Mouse (Mus musculus): ENCODE measurements around the gene Clcnkb. TPM values are rescaled to one million over a fixed set of nuclear protein-coding genes. Genes with fewer than 3 reads are reported as not detected.
A peak's percentile ranks its signal among the peaks of the same experiment; 100 is the strongest.

Clcnkb gene
- polyA plus RNA-seq, 1 experiment from 2014 or later: not detected

DNA sequence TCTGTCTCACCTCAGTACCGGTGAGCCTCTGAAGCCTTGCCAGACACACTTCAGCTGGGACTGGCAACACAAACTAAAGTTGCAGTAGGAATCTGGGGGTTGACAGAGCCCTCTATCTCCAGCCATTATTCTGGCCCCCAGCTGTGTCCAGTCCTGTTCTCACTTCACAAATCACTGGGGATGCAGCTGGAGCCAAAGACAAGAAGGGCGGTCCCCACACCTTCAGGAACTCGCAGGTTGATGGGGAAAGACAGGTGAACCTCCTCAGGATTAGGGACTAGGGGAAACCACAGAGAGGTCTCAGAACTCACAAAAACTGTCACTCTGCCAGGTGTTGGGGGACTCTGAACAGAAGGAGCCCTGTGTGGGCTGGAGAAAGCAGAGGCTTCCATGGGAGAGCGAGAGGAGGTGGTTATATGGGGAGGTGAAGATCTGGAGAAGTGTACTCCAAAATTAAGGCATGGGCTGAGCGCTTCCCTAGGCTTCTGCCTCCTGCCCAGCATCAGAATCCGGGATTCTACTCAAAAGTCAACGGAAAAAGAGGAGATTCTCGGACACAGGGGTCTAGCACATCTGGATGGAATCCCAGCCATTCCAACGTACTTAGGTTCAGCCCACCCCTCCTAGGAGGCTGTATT, 4.5 kb upstream of the Clcnkb start, which contains the start of gene Hspb7:
TSS of gene Hspb7 (plus strand) at position 588 of the 638 bp plus-strand sequence.
- peak within 1 kb of the TSS; percentile 49 for H3K4me2 ChIP-seq (replicated peaks)
- 54% methylated on average over 9 of the region's 9 CpGs for WGBS
- peak within 1 kb of the TSS; percentile 19; the same call in 1 of the 2 replicates for H3K4me3 ChIP-seq (replicated peaks)
- ATAC-seq: no peak
- H3K27me3 ChIP-seq (replicated peaks): no peaks in the 10 kb centered on the region
- H3K36me3 ChIP-seq: no peaks in the 10 kb centered on the region
- no peaks in the 10 kb centered on the region for H3K9me3 ChIP-seq
- peak within 1 kb of the TSS; percentile 77 for H3K27ac ChIP-seq
- peak within 1 kb of the TSS; percentile 26; the same call in 1 of the 2 replicates for H3K9ac ChIP-seq
- peaks cover 33% of the 10 kb centered on the region for H3K4me1 ChIP-seq (replicated peaks)

DNA sequence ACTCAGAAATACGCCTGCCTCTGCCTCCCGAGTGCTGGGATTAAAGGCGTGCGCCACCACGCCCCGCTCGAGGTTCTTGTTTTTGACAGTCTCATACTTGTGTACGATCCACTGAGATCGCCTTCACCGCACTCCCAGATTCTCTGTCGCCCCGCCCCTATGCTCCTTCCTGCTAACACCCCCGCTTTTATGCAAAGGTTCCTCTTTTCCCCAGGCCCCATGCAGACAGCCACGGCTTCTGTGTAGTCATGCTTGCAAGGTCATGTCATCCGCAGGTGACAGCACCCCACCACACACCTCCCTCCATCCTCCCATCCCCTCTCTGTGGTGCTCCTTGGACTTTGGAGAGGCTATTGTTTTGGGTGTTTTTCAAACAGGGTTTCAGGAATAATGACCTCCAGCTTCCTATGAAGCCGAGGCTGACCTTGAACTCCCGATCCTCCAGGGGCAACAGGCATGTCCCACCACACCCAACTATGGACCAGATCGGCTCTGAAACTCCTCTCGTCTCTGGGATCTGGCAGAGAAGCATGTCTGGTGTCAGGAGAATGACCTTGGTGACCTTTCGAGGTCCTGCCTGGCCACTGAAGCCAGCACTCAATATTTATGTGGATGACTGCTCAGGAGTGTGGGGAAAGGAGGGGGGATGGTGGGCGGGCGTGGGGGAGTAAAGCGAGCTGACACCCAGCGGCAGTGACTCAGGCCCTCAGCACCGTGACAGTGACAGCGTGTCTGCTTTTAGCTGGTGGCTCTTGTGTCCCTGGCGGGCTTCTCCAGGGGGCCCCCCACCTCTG, 3.8 kb upstream of the Clcnkb start:
- no peak overlapping the region; the same call in 1 of the 2 replicates for H3K9ac ChIP-seq
- no peak overlapping the region for H3K4me3 ChIP-seq (replicated peaks)
- no peak for ATAC-seq
- H3K27me3 ChIP-seq (replicated peaks): no peaks in the 10 kb centered on the region
- H3K9me3 ChIP-seq: no peaks in the 10 kb centered on the region
- H3K4me1 ChIP-seq (replicated peaks): peaks cover 27% of the 10 kb centered on the region
- H3K36me3 ChIP-seq: no peaks in the 10 kb centered on the region
- 61% methylated on average over 27 of the region's 27 CpGs for WGBS
- no peak overlapping the region for H3K4me2 ChIP-seq (replicated peaks)
- no peak overlapping the region for H3K27ac ChIP-seq

DNA sequence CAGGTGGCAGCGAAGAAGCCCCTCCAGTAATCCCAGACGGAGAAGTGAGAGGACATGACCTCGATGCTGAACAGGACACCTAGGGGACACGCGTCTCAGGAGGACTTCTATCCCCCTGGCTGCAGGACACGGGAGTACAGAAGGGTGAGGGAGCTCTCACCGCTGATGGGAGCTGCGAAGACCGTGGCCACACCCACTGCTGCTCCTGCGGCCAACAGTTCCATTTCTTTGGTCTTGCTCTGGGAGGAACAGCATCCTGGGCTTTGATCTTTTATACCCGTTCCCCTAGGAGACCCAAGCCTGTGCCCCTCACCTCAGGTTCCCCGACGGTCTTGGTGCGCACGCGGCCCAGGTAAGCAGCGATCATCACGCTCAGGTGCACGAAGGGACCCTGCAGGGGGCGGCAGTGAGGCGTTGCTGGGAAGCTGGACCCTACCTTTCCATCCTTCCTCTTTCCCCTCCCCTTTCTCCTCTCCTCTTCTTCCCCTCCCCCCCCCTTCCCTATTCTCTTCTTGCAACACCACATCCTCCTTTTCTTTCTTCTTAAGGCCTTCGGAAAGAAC, 4.3 kb downstream of the Clcnkb start:
- Histone ChIP-seq H3K27ac (no peak overlapping the region), H3K9me3 (no peaks in the 10 kb centered on the region), H3K36me3 (no peaks in the 10 kb centered on the region), H3K4me3 (replicated peaks) (no peak overlapping the region), H3K27me3 (replicated peaks) (no peaks in the 10 kb centered on the region), H3K4me1 (replicated peaks) (0 out of 2 replicates have a peak, but pooled peaks cover 3% of the 10 kb centered on the region), H3K4me2 (replicated peaks) (no peak overlapping the region), H3K9ac (no peak overlapping the region)
- 23% methylated on average over 22 of the region's 22 CpGs for WGBS
- no peak for ATAC-seq

DNA sequence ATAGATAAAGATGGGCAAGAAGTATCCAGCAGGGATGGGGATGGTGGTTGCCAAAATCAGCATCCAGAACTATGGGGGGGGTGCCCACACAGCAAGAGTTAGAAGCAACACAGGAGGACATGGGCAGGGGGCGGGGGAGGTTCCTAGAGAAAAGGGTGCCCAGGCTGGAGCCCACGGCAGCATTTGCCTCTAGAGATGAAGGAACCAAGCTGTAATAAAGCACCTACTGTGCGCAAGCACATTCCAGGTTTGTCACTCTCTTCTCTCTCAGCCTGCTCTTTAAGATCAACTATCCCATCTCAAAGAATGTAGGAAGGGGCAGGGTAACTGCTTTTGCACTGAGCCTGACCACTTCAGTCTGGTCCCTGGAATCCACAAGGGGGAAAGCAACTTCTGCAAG, 7.2 kb downstream of the Clcnkb start:
- Histone ChIP-seq H3K27ac (no peak overlapping the region), H3K4me1 (replicated peaks) (peaks cover 13% of the 10 kb centered on the region), H3K36me3 (no peaks in the 10 kb centered on the region), H3K4me2 (replicated peaks) (no peak overlapping the region), H3K9ac (no peak overlapping the region), H3K9me3 (no peaks in the 10 kb centered on the region), H3K4me3 (replicated peaks) (no peak overlapping the region), H3K27me3 (replicated peaks) (0 out of 2 replicates have a peak, but pooled peaks cover 3% of the 10 kb centered on the region)
- no peak for ATAC-seq
- 85% methylated on average over 3 of the region's 3 CpGs for WGBS

GRCm38 (mm10) chr4:141406516-141407299, 9.1 kb downstream of the Clcnkb start:
- Histone ChIP-seq H3K4me3 (replicated peaks) (no peak overlapping the region), H3K36me3 (no peaks in the 10 kb centered on the region), H3K9me3 (no peaks in the 10 kb centered on the region), H3K4me2 (replicated peaks) (no peak overlapping the region), H3K27ac (no peak overlapping the region), H3K9ac (0 out of 2 replicates have a peak overlapping the region, but pooled peaks have one; percentile 12), H3K4me1 (replicated peaks) (peaks cover 13% of the 10 kb centered on the region), H3K27me3 (replicated peaks) (0 out of 2 replicates have a peak, but pooled peaks cover 3% of the 10 kb centered on the region)
- 33% methylated on average over 14 of the region's 14 CpGs for WGBS
- ATAC-seq: peak; percentile 29; the same call in 1 of the 2 replicates

DNA sequence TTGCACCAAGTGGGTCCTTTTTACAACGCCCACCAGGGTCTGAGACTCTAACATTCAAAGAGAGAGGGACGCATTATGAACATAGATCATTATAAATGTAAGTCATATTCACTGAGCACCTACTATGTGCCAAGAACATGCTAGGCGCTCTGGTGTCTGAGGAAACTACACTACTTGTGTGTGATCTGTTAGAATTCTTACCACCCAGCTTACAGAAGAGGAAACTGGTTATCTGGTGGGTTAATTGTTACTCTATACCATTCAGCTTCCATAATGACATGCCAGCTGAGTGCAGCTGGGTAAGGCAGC, 10.5 kb downstream of the Clcnkb start:
- Histone ChIP-seq H3K9ac (no peak overlapping the region), H3K4me2 (replicated peaks) (no peak overlapping the region), H3K4me1 (replicated peaks) (peaks cover 13% of the 10 kb centered on the region), H3K4me3 (replicated peaks) (no peak overlapping the region), H3K9me3 (no peaks in the 10 kb centered on the region), H3K36me3 (no peaks in the 10 kb centered on the region), H3K27ac (no peak overlapping the region), H3K27me3 (replicated peaks) (0 out of 2 replicates have a peak, but pooled peaks cover 3% of the 10 kb centered on the region)
- ATAC-seq: no peak
- 84% methylated on average over 3 of the region's 3 CpGs for WGBS

GRCm38 (mm10) chr4:141404518-141405313, 11.1 kb downstream of the Clcnkb start:
- Histone ChIP-seq H3K4me1 (replicated peaks) (peaks cover 13% of the 10 kb centered on the region), H3K9me3 (no peaks in the 10 kb centered on the region), H3K9ac (peak overlapping the region; percentile 39; the same call in 1 of the 2 replicates), H3K36me3 (no peaks in the 10 kb centered on the region), H3K27ac (no peak overlapping the region), H3K27me3 (replicated peaks) (0 out of 2 replicates have a peak, but pooled peaks cover 3% of the 10 kb centered on the region), H3K4me2 (replicated peaks) (peak overlapping the region; percentile 55), H3K4me3 (replicated peaks) (no peak overlapping the region)
- 10% methylated on average over 15 of the region's 15 CpGs for WGBS
- peak; percentile 84 for ATAC-seq

DNA sequence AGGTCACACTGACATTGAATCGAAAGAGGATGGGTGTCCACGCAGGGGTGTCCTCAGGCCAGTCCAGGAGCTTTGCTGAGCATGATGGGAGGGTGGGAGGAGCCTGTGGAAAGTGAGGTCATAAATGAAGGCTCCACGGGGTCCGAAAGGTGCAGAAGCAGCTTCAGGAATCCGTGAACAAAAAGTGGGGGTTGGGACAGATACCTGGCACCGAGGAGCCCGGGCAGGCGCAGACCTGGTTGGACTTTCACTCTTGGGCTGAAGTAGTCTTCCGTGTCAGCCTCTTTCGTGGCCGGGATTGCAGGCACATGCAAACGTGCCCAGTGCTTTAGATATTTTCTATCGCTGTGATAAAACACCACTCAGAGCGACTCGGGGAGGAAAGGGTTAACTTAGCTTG, 15.6 kb downstream of the Clcnkb start:
- Histone ChIP-seq H3K9ac (no peak overlapping the region), H3K27me3 (replicated peaks) (0 out of 2 replicates have a peak, but pooled peaks cover 3% of the 10 kb centered on the region), H3K36me3 (no peaks in the 10 kb centered on the region), H3K27ac (no peak overlapping the region), H3K4me3 (replicated peaks) (no peak overlapping the region), H3K4me2 (replicated peaks) (no peak overlapping the region), H3K9me3 (no peaks in the 10 kb centered on the region), H3K4me1 (replicated peaks) (peaks cover 9% of the 10 kb centered on the region)
- no peak for ATAC-seq
- 84% methylated on average over 15 of the region's 15 CpGs for WGBS

GRCm38 (mm10) chr4:141398545-141398944, 17.3 kb downstream of the Clcnkb start, which contains the start of gene Clcnka:
Gene Clcnka, minus strand, starts transcription at chr4:141398724.
- no peaks in the 10 kb centered on the region for H3K36me3 ChIP-seq
- no peak within 1 kb of the TSS for H3K4me2 ChIP-seq (replicated peaks)
- H3K9me3 ChIP-seq: no peaks in the 10 kb centered on the region
- H3K27me3 ChIP-seq (replicated peaks): no peaks in the 10 kb centered on the region
- 0 out of 2 replicates have a peak, but pooled peaks have one; percentile 31 for ATAC-seq
- WGBS: 50% methylated on average over 12 of the region's 12 CpGs
- no peak within 1 kb of the TSS for H3K27ac ChIP-seq
- H3K4me3 ChIP-seq (replicated peaks): no peak within 1 kb of the TSS
- no peak within 1 kb of the TSS for H3K9ac ChIP-seq
- H3K4me1 ChIP-seq (replicated peaks): no peaks in the 10 kb centered on the region; the same call in 1 of the 2 replicates

GRCm38 (mm10) chr4:141397861-141398260, 18.0 kb downstream of the Clcnkb start:
- no peaks in the 10 kb centered on the region for H3K36me3 ChIP-seq
- no peak overlapping the region for H3K9ac ChIP-seq
- no peaks in the 10 kb centered on the region for H3K27me3 ChIP-seq (replicated peaks)
- H3K4me3 ChIP-seq (replicated peaks): no peak overlapping the region
- WGBS: 74% methylated on average over 12 of the region's 12 CpGs
- no peak overlapping the region for H3K4me2 ChIP-seq (replicated peaks)
- no peak overlapping the region for H3K27ac ChIP-seq
- H3K4me1 ChIP-seq (replicated peaks): no peaks in the 10 kb centered on the region; the same call in 1 of the 2 replicates
- no peak for ATAC-seq
- H3K9me3 ChIP-seq: no peaks in the 10 kb centered on the region

DNA sequence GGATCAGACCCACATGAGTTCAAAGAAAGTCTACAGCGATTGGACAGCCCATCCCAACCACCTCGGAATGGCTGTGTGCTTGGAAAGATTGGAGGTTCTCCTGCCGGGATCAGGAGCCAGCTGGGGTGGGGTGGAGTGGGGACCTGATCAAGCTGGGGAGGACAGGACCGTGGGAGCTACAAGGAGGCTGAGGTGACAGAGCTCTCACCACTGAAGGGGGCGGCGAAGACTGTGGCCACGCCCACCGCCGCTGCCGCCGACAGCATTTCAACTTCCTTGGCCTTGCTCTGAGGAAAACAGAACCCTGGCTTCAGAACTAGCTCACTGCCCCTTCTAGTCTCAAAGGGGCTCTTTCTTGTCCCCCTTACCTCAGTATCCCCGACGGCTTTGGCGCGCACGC, 21.1 kb downstream of the Clcnkb start:
- H3K9me3 ChIP-seq: no peaks in the 10 kb centered on the region
- H3K27me3 ChIP-seq (replicated peaks): no peaks in the 10 kb centered on the region
- WGBS: 14% methylated on average over 16 of the region's 16 CpGs
- 0 out of 2 replicates have a peak overlapping the region, but pooled peaks have one; percentile 8 for H3K9ac ChIP-seq
- 0 out of 2 replicates have a peak, but pooled peaks have one; percentile 19 for ATAC-seq
- peak overlapping the region; percentile 50 for H3K4me2 ChIP-seq (replicated peaks)
- H3K36me3 ChIP-seq: no peaks in the 10 kb centered on the region
- no peak overlapping the region for H3K27ac ChIP-seq
- no peak overlapping the region for H3K4me3 ChIP-seq (replicated peaks)
- H3K4me1 ChIP-seq (replicated peaks): no peaks in the 10 kb centered on the region; the same call in 1 of the 2 replicates
